Mouse (Mus musculus) liver, embryonic 14.5 days (tissue): Measurements from ENCODE around the gene Apobec2. TPM values are rescaled to one million over a fixed set of nuclear protein-coding genes. Genes with fewer than 3 reads are reported as not detected.

ENCODE experiments used
- ATAC-seq: fragments of 200-750 bp; cut with Nextera tagmentation; 2 replicates; pipeline ENCODE4 v1.8.0; 2017; ENCODE audit warnings: moderate number of reproducible peaks, mild to moderate bottlenecking, moderate library complexity; ENCODE audit not compliant: insufficient read depth
- DNase-seq, 3 experiments: peaks; one replicate each; pipeline ENCODE4 v3.0.0-alpha.2; 2012 to 2013; ENCODE audit warnings: low read depth in 3 of 3, low spot score in 3 of 3
- H3K27ac ChIP-seq: fragments of 300-500 bp; sonication (generic); 2 replicates; pipeline ENCODE4 v1.5.1; 2014; ENCODE audit warnings: moderate library complexity, mild to moderate bottlenecking, control low read depth, inconsistent platforms
- H3K27me3 ChIP-seq: fragments of 300-500 bp; sonication (generic); 2 replicates; pipeline ENCODE4 v1.6.1; 2014; ENCODE audit warnings: mild to moderate bottlenecking, low read length, moderate library complexity; ENCODE audit not compliant: control insufficient read depth, insufficient read depth
- H3K36me3 ChIP-seq: fragments of 300-500 bp; sonication (generic); replicated peaks from 2 replicates; pipeline ENCODE4 v1.6.1; 2014; ENCODE audit warnings: low read depth; ENCODE audit not compliant: control insufficient read depth, insufficient read depth
- H3K4me1 ChIP-seq, 2 experiments: fragments of 200-500 bp in 1 of 2; fragments of 300-500 bp in 1 of 2; sonication (generic) in 1 of 2; replicated peaks; 2 replicates each; pipeline ENCODE4 v1.6.1; 2012 to 2014; ENCODE audit warnings: antibody characterized with exemption in 1 of 2, inconsistent platforms in 1 of 2, low read length in 1 of 2; ENCODE audit not compliant: control insufficient read depth in 2 of 2, insufficient read depth in 2 of 2
- H3K4me2 ChIP-seq: fragments of 300-500 bp; sonication (generic); 2 replicates; pipeline ENCODE4 v1.6.1; 2014; ENCODE audit warnings: low read depth, mild to moderate bottlenecking, control low read depth, moderate library complexity
- H3K4me3 ChIP-seq, 2 experiments: fragments of 200-500 bp in 1 of 2; fragments of 300-500 bp in 1 of 2; sonication (generic) in 1 of 2; 2 replicates each; pipeline ENCODE4 v1.5.1; 2012 to 2014; ENCODE audit warnings: low read depth in 2 of 2, low read length in 2 of 2, mild to moderate bottlenecking in 2 of 2, control low read depth in 1 of 2, inconsistent platforms in 1 of 2, moderate library complexity in 1 of 2; ENCODE audit not compliant: insufficient read depth in 1 of 2
- H3K9ac ChIP-seq: fragments of 300-500 bp; sonication (generic); replicated peaks from 2 replicates; pipeline ENCODE4 v1.6.1; 2014; ENCODE audit warnings: mild to moderate bottlenecking, control low read depth, moderate library complexity
- H3K9me3 ChIP-seq: fragments of 300-500 bp; sonication (generic); 2 replicates; pipeline ENCODE4 v1.6.1; 2016; ENCODE audit warnings: low read length, mixed read lengths; ENCODE audit not compliant: control insufficient read depth
- CTCF ChIP-seq: IDR thresholded peaks from 2 replicates; pipeline ENCODE4 v1.5.1; 2016; ENCODE audit warnings: antibody characterized with exemption, low read depth, control low read depth
- EP300 ChIP-seq: IDR thresholded peaks from 2 replicates; pipeline ENCODE4 v1.6.1; 2016; ENCODE audit warnings: antibody characterized with exemption, low read depth
- WGBS: fragments of 180-500 bp; shearing (Covaris S2); extraction: QIAGEN DNeasy Blood & Tissue Kit; methylation state at CpG from one replicate; pipeline ENCODE4 v1.1.7; 2014; ENCODE audit not compliant: insufficient replicate concordance; 5-methylcytosine and 5-hydroxymethylcytosine counted together
- polyA plus RNA-seq, 2 experiments: library from polyadenylated mRNA; depleted of rRNA in 1 of 2; stranded (reverse) in 1 of 2; unstranded in 1 of 2; fragments of >200 nt; fragmentation: Nextera tagmentation in 1 of 2; extraction: Ambion mirVana in 1 of 2; gene quantifications; 2 replicates each; pipeline versions ENCODE4 v1.2.1 to v1.2.3; 2012 to 2014

Apobec2 gene
- polyA plus RNA-seq, 2 experiments: 0.27 to 0.36 TPM

GRCm38 (mm10) chr17:48402751-48403150, 30.0 kb downstream of the Apobec2 start:
- DNase-seq: no peak

DNA sequence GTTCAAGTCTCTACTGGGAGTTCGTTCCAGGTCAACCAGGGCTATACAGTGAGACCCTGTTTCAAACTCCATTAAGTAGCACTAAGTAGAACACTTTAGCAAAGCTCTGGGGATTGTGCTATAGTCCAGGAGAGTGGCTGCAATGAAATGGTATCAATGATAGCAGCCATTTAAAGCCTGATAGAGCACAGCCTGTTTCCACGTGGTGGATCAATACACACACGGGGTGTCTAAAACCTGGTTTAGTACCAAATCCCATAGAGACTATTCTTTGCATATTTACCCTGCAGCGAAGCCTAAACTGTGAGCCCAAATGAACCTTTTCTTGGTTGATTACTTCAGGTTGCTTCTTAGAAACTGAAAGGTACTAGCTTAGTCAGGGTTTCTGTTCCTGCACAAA, 31.0 kb downstream of the Apobec2 start:
- H3K4me1 ChIP-seq: peaks cover 22 to 30% of the 10 kb centered on the region in 2 experiments

More at GRCm38 (mm10) chr17:48402751-48403150, 30.0 kb downstream of the Apobec2 start:
- Histone ChIP-seq H3K27ac (no peak overlapping the region), H3K4me3 (no peak overlapping the region), H3K4me1 (peaks cover 32 to 40% of the 10 kb centered on the region in 2 experiments), H3K9me3 (no peaks in the 10 kb centered on the region), H3K27me3 (no peaks in the 10 kb centered on the region), H3K9ac (no peak overlapping the region), H3K36me3 (peaks cover 38% of the 10 kb centered on the region), H3K4me2 (no peak overlapping the region)
- ATAC-seq: no peak
- 76% methylated on average over 3 of the region's 3 CpGs for WGBS
- TF ChIP-seq CTCF (no peak), EP300 (no peak)

GRCm38 (mm10) chr17:48392616-48393015, 40.1 kb downstream of the Apobec2 start:
- DNase-seq (no peak), ATAC-seq (no peak)
- TF ChIP-seq CTCF (no peak), EP300 (no peak)
- no peak overlapping the region for H3K9ac ChIP-seq
- 0 out of 4 replicates have a peak, but pooled peaks cover 0 to 2% of the 10 kb centered on the region in 2 experiments for H3K4me1 ChIP-seq
- 88% methylated on average over 3 of the region's 3 CpGs for WGBS
- no peak overlapping the region for H3K27ac ChIP-seq
- H3K9me3 ChIP-seq: no peaks in the 10 kb centered on the region
- no peak overlapping the region for H3K4me3 ChIP-seq
- H3K27me3 ChIP-seq: no peaks in the 10 kb centered on the region
- no peak overlapping the region for H3K4me2 ChIP-seq
- peaks cover 93% of the 10 kb centered on the region for H3K36me3 ChIP-seq

More for the DNA sequence above, 31.0 kb downstream of the Apobec2 start:
- Histone ChIP-seq H3K9ac (no peak overlapping the region), H3K27ac (no peak overlapping the region), H3K4me2 (no peak overlapping the region), H3K9me3 (no peaks in the 10 kb centered on the region), H3K27me3 (no peaks in the 10 kb centered on the region), H3K4me3 (no peak overlapping the region), H3K36me3 (peaks cover 47% of the 10 kb centered on the region)
- ATAC-seq (no peak), DNase-seq (no peak)
- 83% methylated on average over 4 of the region's 4 CpGs for WGBS
- TF ChIP-seq CTCF (no peak), EP300 (no peak)

DNA sequence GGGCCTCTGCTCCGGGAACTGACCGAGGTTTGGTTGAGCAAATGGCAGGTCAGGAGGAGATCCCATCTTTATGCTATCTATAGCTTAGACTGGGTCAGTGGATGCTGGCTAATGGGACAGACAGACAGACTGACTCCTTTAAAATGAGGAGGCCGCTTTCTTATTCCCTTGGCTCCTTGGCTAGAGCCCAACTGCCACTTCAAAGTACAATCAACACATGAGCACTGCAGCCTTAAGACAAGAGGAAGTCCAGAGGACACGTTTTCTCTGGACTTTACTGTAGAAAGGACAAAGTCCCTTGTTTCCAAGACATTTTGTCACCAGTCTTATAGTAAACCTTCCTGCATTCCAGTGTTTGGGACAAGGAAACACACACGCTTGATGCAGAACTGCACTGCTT, 41.3 kb downstream of the Apobec2 start:
- H3K4me1 ChIP-seq: 0 out of 4 replicates have a peak, but pooled peaks cover 0 to 2% of the 10 kb centered on the region in 2 experiments
- no peak for ATAC-seq
- TF ChIP-seq CTCF: no peak
- no peak for TF ChIP-seq EP300
- H3K9ac ChIP-seq: no peak overlapping the region
- H3K4me2 ChIP-seq: no peak overlapping the region
- H3K9me3 ChIP-seq: no peaks in the 10 kb centered on the region
- 88% methylated on average over 5 of the region's 5 CpGs for WGBS
- no peaks in the 10 kb centered on the region for H3K27me3 ChIP-seq
- H3K36me3 ChIP-seq: peaks cover 97% of the 10 kb centered on the region
- no peak for DNase-seq
- H3K27ac ChIP-seq: no peak overlapping the region
- no peak overlapping the region for H3K4me3 ChIP-seq

DNA sequence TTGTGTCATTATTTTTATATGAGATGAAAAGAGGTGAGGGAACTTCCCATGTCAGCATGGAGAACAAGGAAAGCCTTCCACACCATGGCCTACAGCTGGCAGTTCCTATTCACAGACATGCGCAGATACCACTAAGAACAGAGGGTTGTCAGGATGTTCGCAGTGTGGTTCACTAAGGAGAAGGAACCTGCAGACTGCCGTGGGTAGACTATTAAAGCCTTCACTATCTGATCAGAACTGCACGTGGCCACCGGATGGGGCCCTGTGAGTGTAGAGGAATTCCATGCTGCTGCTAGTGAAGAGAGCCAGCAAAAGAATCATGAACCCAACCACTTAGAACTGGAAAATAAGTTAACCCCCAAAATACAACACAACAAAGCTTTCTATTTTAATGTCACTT, 43.3 kb downstream of the Apobec2 start:
- Histone ChIP-seq H3K36me3 (peaks cover 80% of the 10 kb centered on the region), H3K9me3 (no peaks in the 10 kb centered on the region), H3K27ac (no peak overlapping the region), H3K4me2 (no peak overlapping the region), H3K4me1 (peaks cover 0 to 4% of the 10 kb centered on the region in 2 experiments; a peak in 1 of 4 replicates), H3K9ac (no peak overlapping the region), H3K4me3 (no peak overlapping the region), H3K27me3 (no peaks in the 10 kb centered on the region)
- TF ChIP-seq EP300 (no peak), CTCF (no peak)
- WGBS: 59% methylated on average over 5 of the region's 5 CpGs
- DNase-seq (no peak), ATAC-seq (no peak)
